Mouse (Mus musculus): Measurements from ENCODE around the gene Cmip.
A peak's percentile ranks its signal among the peaks of the same experiment; 100 is the strongest.

The Cmip gene

DNA sequence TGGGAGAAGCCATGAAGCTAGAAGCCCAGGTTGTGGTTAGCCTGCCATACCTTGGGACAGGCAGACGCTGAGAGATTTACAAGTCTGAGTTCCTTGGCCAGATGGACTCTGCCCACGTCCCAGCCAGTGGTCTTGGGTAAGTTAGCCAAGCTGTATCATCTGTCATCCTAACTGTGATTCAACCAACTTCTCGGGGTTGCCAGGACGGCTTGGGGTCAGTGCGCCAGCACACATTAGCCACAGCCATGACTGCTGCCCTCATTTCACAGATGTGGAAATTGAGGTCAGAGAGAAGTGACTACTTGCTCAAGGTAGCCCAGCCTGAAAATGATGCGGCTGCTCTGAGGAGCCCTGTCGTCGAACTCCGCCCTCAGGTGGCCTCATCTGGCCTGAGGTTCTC is 68.0 kb downstream of the Cmip start:
- DNase-seq (ENCODE audit: low read depth) = no peak

- DNase-seq (ENCODE audit: low read depth) = no peak
Measured at GRCm38 (mm10) chr8:117326735-117327134, 69.9 kb downstream of the Cmip start.

DNA sequence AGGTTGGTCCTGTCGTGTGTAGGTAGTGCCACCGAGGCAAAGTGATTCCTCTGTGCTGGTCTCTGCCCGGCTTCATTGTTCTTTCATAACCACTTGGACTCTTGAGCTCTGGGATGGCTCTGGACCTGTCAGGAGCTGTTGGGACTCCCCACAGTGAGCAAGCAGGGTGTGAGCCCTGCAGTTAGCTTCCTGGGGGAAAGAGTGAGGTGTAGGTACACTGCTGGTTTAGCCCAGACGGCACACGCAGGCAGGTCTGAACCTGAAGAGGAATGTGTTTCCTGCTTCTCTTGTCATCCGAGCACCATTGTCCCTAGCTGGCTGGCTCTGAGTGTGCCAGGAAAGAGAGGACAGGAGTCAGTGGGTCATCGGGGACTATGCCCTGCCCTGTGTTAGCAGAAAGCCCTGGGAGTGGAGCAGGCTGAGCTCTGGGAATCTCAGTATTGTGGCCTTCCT is 70.5 kb downstream of the Cmip start:
- DNase-seq (ENCODE audit: low read depth) = no peak

DNA sequence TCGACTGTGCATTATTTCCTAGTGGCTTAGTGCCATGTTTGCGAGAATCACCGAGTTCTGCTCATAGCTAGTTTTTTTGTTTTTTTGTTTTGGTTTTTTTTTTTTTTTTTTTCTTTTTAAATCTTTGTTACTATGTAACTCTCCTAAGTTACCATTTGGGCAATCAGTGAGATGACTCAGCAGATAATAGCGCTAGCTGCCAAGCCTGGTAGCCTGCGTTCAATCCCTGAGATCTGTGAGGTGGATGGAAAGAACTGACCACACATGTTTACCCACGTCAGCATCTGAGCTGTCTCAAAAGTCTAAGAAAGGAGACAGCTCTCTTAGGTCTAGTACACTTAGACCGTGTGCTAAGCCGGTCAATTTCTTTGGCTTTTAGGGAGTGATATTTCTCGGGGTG is 71.9 kb downstream of the Cmip start:
- DNase-seq (ENCODE audit: low read depth) = no peak

DNA sequence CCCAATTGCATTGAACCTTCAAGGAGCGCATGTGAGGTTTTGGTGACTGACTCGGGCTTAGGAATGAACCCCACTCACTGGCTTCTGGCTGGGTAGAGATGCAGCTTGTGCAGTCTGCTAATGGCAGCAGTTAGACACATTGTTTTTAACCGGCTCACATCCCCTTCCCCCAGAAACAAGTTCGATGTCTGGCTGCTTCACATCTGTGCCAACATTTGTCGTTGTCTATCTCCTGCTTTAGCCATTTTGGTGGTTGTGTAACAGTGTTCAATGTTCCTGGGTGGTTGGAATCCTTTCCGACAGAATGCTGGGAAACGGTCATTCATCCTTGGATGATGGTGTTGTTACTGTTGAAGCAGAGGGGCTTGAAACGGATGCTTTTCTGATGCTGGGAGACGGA is 72.3 kb downstream of the Cmip start:
- no peak for DNase-seq (ENCODE audit: low read depth)

DNA sequence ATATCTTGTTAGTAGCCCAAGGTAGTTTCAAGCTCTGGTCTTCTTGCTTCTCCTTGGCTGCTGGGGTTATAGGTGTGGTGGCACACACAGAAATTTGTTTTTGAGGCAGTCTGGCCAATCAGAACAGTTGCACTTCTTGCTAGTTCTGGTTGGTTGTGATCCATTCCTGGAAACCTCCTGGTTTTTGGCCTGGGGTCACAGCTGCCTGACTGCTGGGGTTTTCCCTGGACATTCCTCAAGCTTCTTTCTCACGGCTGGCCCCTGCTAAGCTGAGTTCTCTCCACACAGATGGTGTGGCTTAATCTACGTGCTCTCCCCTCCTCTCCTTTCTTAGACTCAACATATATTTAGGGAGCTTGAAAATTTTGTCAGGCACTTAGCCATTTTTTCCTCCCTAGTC is 73.0 kb downstream of the Cmip start:
- no peak for DNase-seq (ENCODE audit: low read depth)

GRCm38 (mm10) chr8:117332229-117333010 is 75.6 kb downstream of the Cmip start:
- DNase-seq (ENCODE audit: low read depth) = no peak

DNA sequence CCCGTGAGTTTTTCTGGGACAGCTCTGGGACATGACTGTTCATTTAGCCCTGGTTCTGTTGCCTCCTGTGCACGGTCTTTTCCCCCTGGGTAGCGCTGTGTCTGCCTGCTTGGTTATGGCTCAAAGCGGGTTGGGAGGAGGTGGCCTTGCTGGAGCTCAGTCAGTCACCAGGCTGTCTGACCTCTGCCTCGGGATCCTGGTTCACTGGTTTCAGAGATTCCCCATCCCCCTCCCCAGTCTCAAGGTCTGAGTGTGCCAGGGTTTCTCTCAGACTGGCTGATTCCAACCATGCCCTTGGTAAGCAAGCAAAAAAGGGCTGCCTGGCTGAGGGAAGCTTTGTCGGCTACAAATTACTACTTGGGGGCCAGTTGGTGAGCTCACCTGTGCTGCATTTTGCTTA is 76.8 kb downstream of the Cmip start:
- no peak for DNase-seq (ENCODE audit: low read depth)

DNA sequence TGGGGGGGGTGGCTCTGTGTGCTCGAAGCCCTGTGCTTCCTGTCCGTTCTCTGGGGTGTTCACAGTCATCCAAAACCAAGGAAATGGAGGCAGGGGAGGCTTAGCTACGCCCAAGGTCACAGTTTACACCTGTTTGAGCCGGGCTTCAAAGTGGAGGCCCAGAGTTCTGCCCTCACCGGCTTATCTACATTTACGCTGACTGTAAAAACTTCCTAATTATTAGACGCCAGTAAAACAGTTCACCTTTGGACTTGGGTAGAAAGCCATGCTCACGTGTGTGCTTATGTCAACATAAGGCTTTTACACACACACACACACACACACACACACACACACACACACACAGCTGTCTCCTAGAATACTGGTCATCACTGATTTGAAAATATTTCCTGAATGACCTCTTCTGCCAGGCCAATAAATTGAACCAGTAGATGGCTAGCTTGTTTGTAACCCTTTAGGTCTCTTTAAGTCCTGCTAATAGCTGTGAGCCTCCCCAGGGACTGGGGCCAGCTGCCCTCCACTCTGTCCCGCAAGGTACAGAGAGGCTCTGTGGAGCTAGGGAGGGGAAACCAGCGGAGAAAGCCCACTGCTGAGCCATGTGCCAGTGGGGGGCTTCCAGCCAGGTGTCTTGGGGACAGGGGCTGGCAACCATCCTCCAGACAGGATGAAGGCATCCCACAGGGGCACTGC is 77.3 kb downstream of the Cmip start:
- DNase-seq (ENCODE audit: low read depth) = no peak

GRCm38 (mm10) chr8:117334748-117335393 is 78.0 kb downstream of the Cmip start:
- DNase-seq (ENCODE audit: low read depth) = no peak

DNA sequence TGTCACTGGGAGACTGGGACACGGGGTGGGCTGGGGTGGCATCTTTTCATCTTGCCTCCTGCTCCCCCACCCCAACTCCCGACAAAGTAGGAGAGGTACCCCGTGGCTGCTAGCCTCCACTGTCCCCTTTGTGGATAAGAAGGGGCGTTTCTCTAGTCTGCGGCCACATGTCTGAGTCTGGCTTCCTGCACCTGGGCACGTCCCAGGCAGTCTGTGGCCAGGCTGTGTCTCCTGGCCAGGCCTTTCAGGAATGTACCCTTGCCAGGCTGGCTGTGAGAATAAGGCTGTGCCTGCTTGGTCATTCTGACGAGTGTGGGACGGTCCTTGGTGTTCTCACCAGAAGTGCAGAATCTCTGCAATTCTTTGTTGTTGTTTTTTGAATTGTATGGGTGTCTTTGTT is 78.6 kb downstream of the Cmip start:
- no peak for DNase-seq (ENCODE audit: low read depth)

- no peak for DNase-seq (ENCODE audit: low read depth)
Measured at GRCm38 (mm10) chr8:117337188-117337587, 80.3 kb downstream of the Cmip start.

DNA sequence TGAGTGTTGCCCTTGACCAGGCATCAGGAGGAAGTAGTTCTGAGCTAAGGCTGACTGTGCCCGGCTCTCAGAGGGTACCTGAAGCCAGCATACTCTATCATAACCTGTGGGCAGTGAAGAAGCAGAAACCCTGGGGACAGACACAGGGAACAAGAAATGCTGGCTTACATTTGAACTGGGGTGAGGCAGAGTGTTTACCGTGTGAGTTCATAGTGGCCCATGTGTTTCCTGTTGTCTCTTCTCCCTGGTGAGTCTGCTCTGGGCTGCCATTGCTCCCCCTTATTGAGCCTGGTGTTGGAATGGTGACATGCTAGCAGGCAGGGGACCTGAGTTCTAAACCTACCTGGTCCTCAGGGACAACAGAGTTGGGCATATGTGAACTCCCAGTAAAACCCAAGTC is 81.8 kb downstream of the Cmip start:
- no peak for DNase-seq (ENCODE audit: low read depth)

DNA sequence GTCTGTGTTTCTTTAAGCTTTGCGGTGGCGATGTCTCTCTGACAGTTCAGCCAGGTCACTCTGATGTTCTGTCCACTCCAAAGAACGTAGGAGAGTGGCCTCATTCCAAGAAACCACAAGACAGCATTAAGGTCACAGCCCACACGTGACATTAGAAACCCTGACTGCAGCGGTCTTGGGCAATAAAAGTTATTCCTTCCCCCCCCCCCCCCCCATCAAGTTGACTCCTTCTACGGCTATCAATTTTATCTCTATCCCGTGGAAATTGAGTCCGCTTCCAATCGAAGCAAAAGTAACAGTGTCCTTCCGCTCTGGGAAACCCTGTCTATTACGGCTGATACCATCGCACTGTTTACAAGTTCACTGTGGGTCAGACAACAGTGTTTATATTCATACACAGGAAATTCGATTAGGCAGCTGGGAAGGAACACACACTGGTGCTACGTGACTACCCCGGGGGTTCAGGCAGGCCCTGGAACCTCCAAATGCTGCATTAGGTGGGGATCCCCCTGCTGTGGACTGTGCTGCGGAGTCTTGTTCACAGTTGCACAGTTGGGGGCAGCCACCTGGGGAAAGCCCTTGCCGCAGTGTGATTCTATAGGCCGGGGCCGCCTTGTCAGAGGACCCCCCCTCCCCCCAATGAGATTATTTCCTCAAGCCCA is 82.6 kb downstream of the Cmip start:
- peak; percentile 32 for DNase-seq (ENCODE audit: low read depth)

DNA sequence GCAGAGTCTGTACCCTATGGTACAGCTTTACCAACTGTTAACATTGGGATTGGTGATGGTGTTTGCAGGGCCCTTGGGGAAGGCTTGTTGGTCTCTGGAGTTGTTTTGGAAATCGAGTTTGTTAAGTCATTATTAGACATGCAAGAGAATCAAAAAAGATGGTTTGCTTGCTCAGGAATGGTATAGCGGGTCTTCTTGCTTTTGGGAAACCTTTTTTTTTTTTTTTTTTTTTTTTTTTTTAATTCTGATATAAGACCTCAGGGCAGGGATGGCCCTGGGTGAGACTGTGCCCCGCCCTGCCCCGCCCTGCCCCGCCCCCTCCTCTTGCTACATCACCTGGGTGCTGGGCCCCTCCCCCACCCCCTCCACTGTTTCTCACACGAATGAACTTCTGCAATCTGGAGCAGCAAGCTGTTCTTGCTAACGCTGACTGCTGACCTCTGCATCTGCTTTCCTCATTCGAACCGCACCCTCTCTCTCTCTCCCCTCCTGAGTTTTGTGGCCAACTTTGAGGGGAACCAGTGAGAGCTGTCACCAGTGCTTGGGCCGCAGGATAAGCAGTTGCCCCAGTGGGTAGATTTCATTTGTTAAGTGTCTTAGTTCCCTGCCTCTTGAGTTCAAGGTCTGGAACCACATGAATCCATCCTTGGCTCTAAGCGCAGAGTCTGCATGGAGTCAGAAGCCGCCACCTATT is 83.2 kb downstream of the Cmip start:
- peak; percentile 33 for DNase-seq (ENCODE audit: low read depth)

DNA sequence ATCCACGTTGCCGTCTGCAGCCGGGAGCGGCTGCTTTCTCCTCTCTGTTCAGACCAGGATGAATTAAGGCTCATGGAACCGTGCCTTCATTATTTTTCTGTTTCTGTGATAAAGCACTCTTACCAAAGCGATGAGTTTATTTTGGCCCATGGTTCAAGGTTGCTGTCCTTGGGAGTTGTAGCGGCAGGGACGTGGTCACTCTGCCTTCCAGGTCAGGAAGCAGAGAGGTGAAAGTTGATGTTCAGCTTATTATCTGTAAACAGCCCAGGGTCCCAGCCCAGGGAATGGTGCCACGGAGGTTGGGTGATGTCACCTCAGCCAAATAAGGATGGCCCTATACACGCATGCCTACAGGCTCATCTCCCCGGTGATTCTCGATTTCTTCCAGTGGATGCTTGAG is 83.9 kb downstream of the Cmip start:
- no peak for DNase-seq (ENCODE audit: low read depth)

DNA sequence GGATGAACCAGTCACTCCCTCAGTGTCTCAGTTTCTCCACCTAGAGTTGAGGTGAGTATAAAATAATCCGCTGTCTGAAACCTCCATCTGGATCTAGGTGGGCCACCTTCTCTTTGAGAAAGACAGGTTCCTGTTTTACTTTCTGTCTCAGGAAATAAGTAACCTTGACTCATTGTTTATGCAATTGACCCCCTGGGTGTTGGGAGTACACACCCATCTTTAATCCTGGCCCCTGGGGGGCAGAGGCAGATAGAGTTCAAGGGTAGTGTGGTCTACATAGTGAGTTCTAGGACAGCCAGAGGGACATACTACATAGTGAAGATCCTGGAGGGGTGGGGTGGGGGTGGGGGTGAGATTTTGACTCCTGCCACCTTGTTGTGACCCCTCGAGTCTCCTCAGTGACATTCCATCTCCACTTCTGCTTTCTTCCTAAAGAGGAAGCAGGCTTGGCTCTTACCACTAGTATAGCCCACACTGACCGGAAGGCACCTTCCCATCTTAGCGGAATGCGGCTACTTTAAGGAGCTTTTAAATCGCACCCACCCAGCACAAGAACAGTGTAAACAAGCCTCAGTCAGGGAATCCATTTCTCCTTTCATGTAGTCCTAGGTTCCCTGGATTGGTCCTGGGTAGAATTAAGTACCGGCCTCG is 86.0 kb downstream of the Cmip start:
- no peak for DNase-seq (ENCODE audit: low read depth)

GRCm38 (mm10) chr8:117343484-117343883 is 86.6 kb downstream of the Cmip start:
- DNase-seq (ENCODE audit: low read depth) = no peak

DNA sequence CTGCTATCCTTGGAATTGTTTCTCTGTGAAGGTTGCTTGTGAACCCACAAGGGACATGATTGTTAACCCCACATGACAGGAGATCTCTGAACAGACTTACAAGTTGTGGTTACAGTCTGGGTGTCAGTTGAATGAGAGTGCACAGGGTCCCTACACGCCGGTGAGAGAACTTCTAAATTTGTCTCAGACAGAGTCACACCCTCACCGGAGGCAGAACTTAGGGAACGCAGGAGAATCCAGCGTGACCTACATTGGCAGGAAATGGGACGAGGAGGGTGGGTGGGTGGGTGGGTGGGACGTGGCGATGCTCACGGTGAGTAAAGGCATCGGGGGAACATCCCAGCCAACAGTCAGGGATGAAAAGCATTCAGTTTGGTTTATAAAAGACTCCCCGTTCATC is 88.0 kb downstream of the Cmip start:
- DNase-seq (ENCODE audit: low read depth) = no peak

DNA sequence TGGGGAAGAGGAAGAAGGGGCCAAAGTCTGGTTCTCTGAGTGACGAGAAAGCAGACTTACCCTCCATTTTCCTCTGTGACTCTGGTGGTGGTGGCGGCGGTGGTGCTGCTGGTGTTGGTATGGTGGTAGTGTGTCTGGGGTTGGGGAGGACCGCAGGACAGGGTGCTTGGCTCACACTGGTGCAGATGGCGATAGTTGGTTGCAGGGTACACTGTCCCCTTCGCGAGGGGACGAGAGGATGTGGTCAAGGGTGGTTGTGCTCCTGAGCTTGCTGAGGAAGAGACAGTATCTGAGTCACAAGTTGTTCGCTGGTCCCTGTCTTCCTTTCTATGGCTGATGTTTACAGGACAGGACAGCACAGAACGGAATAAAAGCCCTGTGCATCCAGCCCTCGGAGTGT is 88.5 kb downstream of the Cmip start:
- DNase-seq (ENCODE audit: low read depth) = no peak

DNA sequence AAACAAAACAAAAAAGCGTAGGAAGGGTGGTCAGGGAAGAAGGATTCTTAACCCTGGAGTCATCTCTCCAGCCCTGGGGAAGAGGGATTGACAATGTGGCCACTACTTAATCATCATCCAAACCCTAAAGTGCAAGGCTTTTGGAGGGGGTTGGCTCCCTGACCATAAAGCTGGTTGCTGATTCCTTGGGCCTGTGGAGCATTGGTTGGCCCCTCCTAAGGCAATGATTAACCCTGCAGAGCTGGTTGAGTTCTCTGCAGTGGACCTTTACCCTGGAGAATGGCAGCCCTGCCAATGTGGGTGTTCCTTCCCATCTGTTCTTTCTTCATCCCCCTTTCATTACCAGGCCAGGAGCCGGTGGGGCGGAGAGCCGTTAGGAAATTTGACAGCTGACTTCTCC is 90.7 kb downstream of the Cmip start:
- no peak for DNase-seq (ENCODE audit: low read depth)

Measured in induced T-regulatory cell, adult 2 months (primary cell).